Mouse (Mus musculus): ENCODE measurements around the gene Naglu. TPM values are rescaled to one million over a fixed set of nuclear protein-coding genes. Genes with fewer than 3 reads are reported as not detected.

Gene Naglu
- total and polyA plus RNA-seq, 2 experiments = 22.1 to 38.8 TPM

GRCm38 (mm10) chr11:101030136-101030807 is 39.5 kb upstream of the Naglu start:
- H3K9ac ChIP-seq (ENCODE audit: low read depth, low read length) = no peak overlapping the region
- TF ChIP-seq CTCF (IDR thresholded peaks at IDR 0.05; ENCODE audit: low read depth, low read length) (no peak), POLR2A (IDR thresholded peaks at IDR 0.05; ENCODE audit: extremely low read depth, insufficient read depth, low read length) (no peak)
- no peak overlapping the region for H3K27ac ChIP-seq (replicated peaks; ENCODE audit: insufficient read depth, low read depth, low read length)
- no peaks in the 10 kb centered on the region for H3K27me3 ChIP-seq (ENCODE audit: control insufficient read depth, insufficient read depth, low read length)
- H3K79me2 ChIP-seq (ENCODE audit: control insufficient read depth, insufficient read depth, low read length) = no peaks in the 10 kb centered on the region
- H3K4me3 ChIP-seq (ENCODE audit: insufficient read depth, low read depth, low read length) = no peak overlapping the region
- WGBS = 81% methylated on average over 10 of the region's 10 CpGs
- no peak for DNase-seq (ENCODE audit: extremely low read depth, low read depth, low spot score)
- H3K36me3 ChIP-seq (ENCODE audit: control insufficient read depth, insufficient read depth, low read length) = peaks cover 29% of the 10 kb centered on the region
- peaks cover 1% of the 10 kb centered on the region; the same call in 1 of the 2 replicates for H3K4me1 ChIP-seq (ENCODE audit: control insufficient read depth, insufficient read depth, low read length)

GRCm38 (mm10) chr11:101030808-101031156 is 39.0 kb upstream of the Naglu start:
- Histone ChIP-seq H3K9ac (ENCODE audit: low read depth, low read length) (no peak overlapping the region), H3K4me3 (ENCODE audit: insufficient read depth, low read depth, low read length) (no peak overlapping the region), H3K27me3 (ENCODE audit: control insufficient read depth, insufficient read depth, low read length) (no peaks in the 10 kb centered on the region), H3K79me2 (ENCODE audit: control insufficient read depth, insufficient read depth, low read length) (no peaks in the 10 kb centered on the region), H3K27ac (replicated peaks; ENCODE audit: insufficient read depth, low read depth, low read length) (no peak overlapping the region), H3K36me3 (ENCODE audit: control insufficient read depth, insufficient read depth, low read length) (peaks cover 29% of the 10 kb centered on the region), H3K4me1 (ENCODE audit: control insufficient read depth, insufficient read depth, low read length) (peaks cover 1% of the 10 kb centered on the region; the same call in 1 of the 2 replicates)
- DNase-seq (ENCODE audit: extremely low read depth, low read depth, low spot score) = no peak
- no peak for TF ChIP-seq CTCF (IDR thresholded peaks at IDR 0.05; ENCODE audit: low read depth, low read length)
- TF ChIP-seq POLR2A (IDR thresholded peaks at IDR 0.05; ENCODE audit: extremely low read depth, insufficient read depth, low read length) = no peak
- whole genome bisulfite sequencing = 80% methylated on average over 4 of the region's 4 CpGs

GRCm38 (mm10) chr11:101031470-101031869 is 38.3 kb upstream of the Naglu start:
- H3K36me3 ChIP-seq (ENCODE audit: control insufficient read depth, insufficient read depth, low read length) = peaks cover 30% of the 10 kb centered on the region
- H3K27ac ChIP-seq (replicated peaks; ENCODE audit: insufficient read depth, low read depth, low read length) = no peak overlapping the region
- no peak for DNase-seq (ENCODE audit: extremely low read depth, low read depth, low spot score)
- WGBS = 100% methylated on average over 1 of the region's 1 CpGs
- no peaks in the 10 kb centered on the region for H3K27me3 ChIP-seq (ENCODE audit: control insufficient read depth, insufficient read depth, low read length)
- H3K9ac ChIP-seq (ENCODE audit: low read depth, low read length) = no peak overlapping the region
- no peaks in the 10 kb centered on the region for H3K79me2 ChIP-seq (ENCODE audit: control insufficient read depth, insufficient read depth, low read length)
- no peak for TF ChIP-seq CTCF (IDR thresholded peaks at IDR 0.05; ENCODE audit: low read depth, low read length)
- no peak overlapping the region for H3K4me3 ChIP-seq (ENCODE audit: insufficient read depth, low read depth, low read length)
- peaks cover 1% of the 10 kb centered on the region; the same call in 1 of the 2 replicates for H3K4me1 ChIP-seq (ENCODE audit: control insufficient read depth, insufficient read depth, low read length)

GRCm38 (mm10) chr11:101033856-101034500 is 35.8 kb upstream of the Naglu start:
- Histone ChIP-seq H3K27me3 (ENCODE audit: control insufficient read depth, insufficient read depth, low read length) (no peaks in the 10 kb centered on the region), H3K4me3 (ENCODE audit: insufficient read depth, low read depth, low read length) (no peak overlapping the region), H3K27ac (replicated peaks; ENCODE audit: insufficient read depth, low read depth, low read length) (no peak overlapping the region), H3K9ac (ENCODE audit: low read depth, low read length) (no peak overlapping the region), H3K79me2 (ENCODE audit: control insufficient read depth, insufficient read depth, low read length) (no peaks in the 10 kb centered on the region), H3K36me3 (ENCODE audit: control insufficient read depth, insufficient read depth, low read length) (peaks cover 36% of the 10 kb centered on the region), H3K4me1 (ENCODE audit: control insufficient read depth, insufficient read depth, low read length) (peaks cover 1% of the 10 kb centered on the region; the same call in 1 of the 2 replicates)
- no peak for DNase-seq (ENCODE audit: extremely low read depth, low read depth, low spot score)
- WGBS = 94% methylated on average over 17 of the region's 17 CpGs
- TF ChIP-seq CTCF (IDR thresholded peaks at IDR 0.05; ENCODE audit: low read depth, low read length) (no peak), POLR2A (IDR thresholded peaks at IDR 0.05; ENCODE audit: extremely low read depth, insufficient read depth, low read length) (no peak)

GRCm38 (mm10) chr11:101034614-101035327 is 35.0 kb upstream of the Naglu start:
- TF ChIP-seq CTCF (IDR thresholded peaks at IDR 0.05; ENCODE audit: low read depth, low read length) = no peak
- no peak for TF ChIP-seq POLR2A (IDR thresholded peaks at IDR 0.05; ENCODE audit: extremely low read depth, insufficient read depth, low read length)
- H3K4me3 ChIP-seq (ENCODE audit: insufficient read depth, low read depth, low read length) = no peak overlapping the region
- H3K27me3 ChIP-seq (ENCODE audit: control insufficient read depth, insufficient read depth, low read length) = no peaks in the 10 kb centered on the region
- H3K4me1 ChIP-seq (ENCODE audit: control insufficient read depth, insufficient read depth, low read length) = peaks cover 1% of the 10 kb centered on the region; the same call in 1 of the 2 replicates
- no peak overlapping the region for H3K9ac ChIP-seq (ENCODE audit: low read depth, low read length)
- peaks cover 40% of the 10 kb centered on the region for H3K36me3 ChIP-seq (ENCODE audit: control insufficient read depth, insufficient read depth, low read length)
- no peak overlapping the region for H3K27ac ChIP-seq (replicated peaks; ENCODE audit: insufficient read depth, low read depth, low read length)
- no peaks in the 10 kb centered on the region for H3K79me2 ChIP-seq (ENCODE audit: control insufficient read depth, insufficient read depth, low read length)
- WGBS = 58% methylated on average over 8 of the region's 8 CpGs
- DNase-seq (ENCODE audit: extremely low read depth, low read depth, low spot score) = peak; percentile 73

Data from liver, adult 2 months (tissue).